Mouse (Mus musculus) myocyte (in vitro differentiated cells): ENCODE data around the gene Usp29.

Experiments
- CEBPB ChIP-seq: IDR thresholded peaks from 2 replicates; pipeline ENCODE4 v1.6.1; 2011; ENCODE audit warnings: mild to moderate bottlenecking, moderate library complexity; ENCODE audit not compliant: poor library complexity, insufficient read depth, severe bottlenecking
- E2F4 ChIP-seq: IDR thresholded peaks from one replicate; pipeline ENCODE4 v1.6.1; 2011; ENCODE audit warnings: mild to moderate bottlenecking, control low read depth, moderate library complexity; ENCODE audit not compliant: insufficient read depth
- MAX ChIP-seq: IDR thresholded peaks from one replicate; pipeline ENCODE4 v1.6.1; 2011; ENCODE audit warnings: low read depth, mild to moderate bottlenecking, control low read depth
- MYOD1 ChIP-seq, 3 experiments: IDR thresholded peaks; one replicate each; pipeline ENCODE4 v1.6.1; 2011; ENCODE audit warnings: control low read depth in 2 of 3, low read depth in 2 of 3, mild to moderate bottlenecking in 2 of 3, moderate library complexity in 1 of 3; ENCODE audit not compliant: insufficient read length in 2 of 3, control insufficient read depth in 1 of 3
- MYOG ChIP-seq, 3 experiments: IDR thresholded peaks; one replicate each; pipeline ENCODE4 v1.6.1; 2011; ENCODE audit warnings: control low read depth in 2 of 3, low read depth in 2 of 3, mild to moderate bottlenecking in 2 of 3; ENCODE audit not compliant: insufficient read length in 2 of 3, control insufficient read depth in 1 of 3, insufficient read depth in 1 of 3
- POLR2A ChIP-seq: IDR thresholded peaks from one replicate; pipeline ENCODE4 v1.6.1; 2011; ENCODE audit warnings: low read depth, mild to moderate bottlenecking, control low read depth, moderate library complexity; ENCODE audit not compliant: insufficient read length
- POLR2AphosphoS2 ChIP-seq: IDR thresholded peaks from one replicate; pipeline ENCODE4 v1.6.1; 2011; ENCODE audit warnings: low read depth, control low read depth; ENCODE audit not compliant: insufficient read length
- TCF12 ChIP-seq: IDR thresholded peaks from one replicate; pipeline ENCODE4 v1.6.1; 2011; ENCODE audit warnings: mild to moderate bottlenecking, control low read depth; ENCODE audit not compliant: poor library complexity, insufficient read depth, severe bottlenecking
- TCF3 ChIP-seq: IDR thresholded peaks from one replicate; pipeline ENCODE4 v1.6.1; 2011; ENCODE audit warnings: low read depth, control low read depth; ENCODE audit not compliant: insufficient read length
- USF1 ChIP-seq: IDR thresholded peaks from one replicate; pipeline ENCODE4 v1.6.1; 2011; ENCODE audit warnings: low read depth, mild to moderate bottlenecking, control low read depth, moderate library complexity

GRCm38 (mm10) chr7:6753440-6753839 lies 23.1 kb downstream of the Usp29 start:
- TF ChIP-seq MAX = no peak
- no peak for TF ChIP-seq MYOD1 (IDR thresholded peaks at IDR 0.05; ENCODE audit: control insufficient read depth in 1 of 3, insufficient read length in 2 of 3, low read depth in 2 of 3)
- no peak for TF ChIP-seq POLR2A
- no peak for TF ChIP-seq E2F4
- no peak for TF ChIP-seq USF1
- no peak for TF ChIP-seq CEBPB
- TF ChIP-seq TCF3 = no peak
- no peak for TF ChIP-seq MYOG (IDR thresholded peaks at IDR 0.05; ENCODE audit: control insufficient read depth in 1 of 3, insufficient read depth in 1 of 3, insufficient read length in 2 of 3, low read depth in 2 of 3)
- TF ChIP-seq POLR2AphosphoS2 = no peak
- TF ChIP-seq TCF12 = no peak
